Mouse (Mus musculus) neural tube, embryonic 11.5 days (tissue): ENCODE results near the gene Ms4a14. TPM values are rescaled to one million over a fixed set of nuclear protein-coding genes. Genes with fewer than 3 reads are reported as not detected.
"Not testable (repeated sequence)": the region's sequence is repeated elsewhere in the genome, so short reads cannot be mapped to it uniquely, and the experiment has no call there.

Experiments
- ATAC-seq: fragments of 200-750 bp; cut with Nextera tagmentation; 2 replicates; pipeline ENCODE4 v1.8.0; 2017; ENCODE audit warnings: moderate number of reproducible peaks, mild to moderate bottlenecking, moderate TSS enrichment, moderate library complexity; ENCODE audit not compliant: insufficient read depth, low FRiP score, low TSS enrichment
- DNase-seq: peaks from one replicate; pipeline ENCODE4 v3.0.0-alpha.2; 2015; ENCODE audit warnings: low spot score
- H3K27ac ChIP-seq: fragments of 300-500 bp; sonication (generic); 2 replicates; pipeline ENCODE4 v1.5.1; 2014; ENCODE audit warnings: low read depth, mild to moderate bottlenecking, low read length
- H3K27me3 ChIP-seq: fragments of 300-500 bp; sonication (generic); 2 replicates; pipeline ENCODE4 v1.6.1; 2014; ENCODE audit warnings: mild to moderate bottlenecking, low read length, mixed read lengths; ENCODE audit not compliant: control insufficient read depth, insufficient read depth
- H3K36me3 ChIP-seq: fragments of 300-500 bp; sonication (generic); 2 replicates; pipeline ENCODE4 v1.6.1; 2014; ENCODE audit warnings: mild to moderate bottlenecking, low read length, moderate library complexity, mixed read lengths; ENCODE audit not compliant: control insufficient read depth, insufficient read depth
- H3K4me1 ChIP-seq: fragments of 300-500 bp; sonication (generic); 2 replicates; pipeline ENCODE4 v1.6.1; 2014; ENCODE audit warnings: low read length, mixed read lengths; ENCODE audit not compliant: control insufficient read depth, insufficient read depth
- H3K4me2 ChIP-seq: fragments of 300-500 bp; sonication (generic); 2 replicates; pipeline ENCODE4 v1.6.1; 2014; ENCODE audit warnings: low read depth, mild to moderate bottlenecking, moderate library complexity
- H3K4me3 ChIP-seq: fragments of 300-500 bp; sonication (generic); 2 replicates; pipeline ENCODE4 v1.5.1; 2014; ENCODE audit warnings: low read depth, low read length
- H3K9ac ChIP-seq: fragments of 300-500 bp; sonication (generic); 2 replicates; pipeline ENCODE4 v1.6.1; 2014; ENCODE audit warnings: mild to moderate bottlenecking, low read length
- H3K9me3 ChIP-seq: fragments of 300-500 bp; sonication (generic); 2 replicates; pipeline ENCODE4 v1.6.1; 2016; ENCODE audit warnings: low read length; ENCODE audit not compliant: control insufficient read depth
- WGBS: fragments of 180-500 bp; shearing (Covaris S2); extraction: QIAGEN DNeasy Blood & Tissue Kit; methylation state at CpG from one replicate; pipeline ENCODE4 v1.1.7; 2014; 5-methylcytosine and 5-hydroxymethylcytosine counted together
- polyA plus RNA-seq: library from polyadenylated mRNA; unstranded; fragments of >200 nt; fragmentation: Nextera tagmentation; extraction: Ambion mirVana; gene quantifications from 2 replicates; pipeline ENCODE4 v1.2.1, GENCODE M21; 2014

Gene Ms4a14
- polyA plus RNA-seq, 1 experiment from 2014 or later, result not detected

- no peak overlapping the region for H3K9ac ChIP-seq
- no peaks in the 10 kb centered on the region for H3K4me1 ChIP-seq
- no peak overlapping the region for H3K4me2 ChIP-seq
- H3K9me3 ChIP-seq, result no peaks in the 10 kb centered on the region
- ATAC-seq (no peak), DNase-seq (no peak)
- H3K36me3 ChIP-seq, result no peaks in the 10 kb centered on the region
- H3K4me3 ChIP-seq, result no peak overlapping the region
- no peak overlapping the region for H3K27ac ChIP-seq
- WGBS, result 84% methylated on average over 1 of the region's 1 CpGs
- no peaks in the 10 kb centered on the region for H3K27me3 ChIP-seq
These were observed 6.9 kb upstream of the Ms4a14 start for GRCm38 (mm10) chr19:11321123-11321522.

- Histone ChIP-seq H3K9ac (no peak overlapping the region), H3K9me3 (no peaks in the 10 kb centered on the region), H3K27me3 (no peaks in the 10 kb centered on the region), H3K4me1 (no peaks in the 10 kb centered on the region), H3K4me3 (no peak overlapping the region), H3K4me2 (no peak overlapping the region), H3K27ac (no peak overlapping the region), H3K36me3 (no peaks in the 10 kb centered on the region)
- 83% methylated on average over 4 of the region's 4 CpGs for WGBS
- ATAC-seq (no peak), DNase-seq (no peak)
These were observed 2.5 kb upstream of the Ms4a14 start for GRCm38 (mm10) chr19:11316786-11317185.

- no peak for DNase-seq
- Histone ChIP-seq H3K4me1 (no peaks in the 10 kb centered on the region), H3K4me2 (no peak overlapping the region), H3K9ac (no peak overlapping the region), H3K36me3 (no peaks in the 10 kb centered on the region), H3K9me3 (no peaks in the 10 kb centered on the region), H3K4me3 (no peak overlapping the region), H3K27me3 (no peaks in the 10 kb centered on the region), H3K27ac (no peak overlapping the region)
- ATAC-seq, result no peak
These were observed 5.4 kb downstream of the Ms4a14 start for GRCm38 (mm10) chr19:11308888-11309287.

GRCm38 (mm10) chr19:11299529-11299928, 14.7 kb downstream of the Ms4a14 start:
- H3K9me3 ChIP-seq, H3K4me1 ChIP-seq, H3K9ac ChIP-seq, H3K27me3 ChIP-seq, H3K4me2 ChIP-seq, ATAC-seq, H3K27ac ChIP-seq, H3K4me3 ChIP-seq, DNase-seq, H3K36me3 ChIP-seq: not testable (repeated sequence)
- WGBS, result 47% methylated on average over 4 of the region's 4 CpGs

GRCm38 (mm10) chr19:11298939-11299338, 15.3 kb downstream of the Ms4a14 start:
- H3K27me3 ChIP-seq, result no peaks in the 10 kb centered on the region
- no peak overlapping the region for H3K4me3 ChIP-seq
- DNase-seq, result no peak
- no peak overlapping the region for H3K4me2 ChIP-seq
- H3K27ac ChIP-seq, result no peak overlapping the region
- no peak overlapping the region for H3K9ac ChIP-seq
- no peaks in the 10 kb centered on the region for H3K4me1 ChIP-seq
- no peaks in the 10 kb centered on the region for H3K36me3 ChIP-seq
- no peaks in the 10 kb centered on the region for H3K9me3 ChIP-seq
- ATAC-seq, result no peak
- 53% methylated on average over 2 of the region's 2 CpGs for WGBS

GRCm38 (mm10) chr19:11293616-11294015, 20.6 kb downstream of the Ms4a14 start:
- H3K9ac ChIP-seq, H3K36me3 ChIP-seq, H3K9me3 ChIP-seq, H3K27ac ChIP-seq, DNase-seq, ATAC-seq, H3K4me3 ChIP-seq, H3K27me3 ChIP-seq, H3K4me1 ChIP-seq, H3K4me2 ChIP-seq: not testable (repeated sequence)
- 12% methylated on average over 3 of the region's 3 CpGs for WGBS

GRCm38 (mm10) chr19:11292990-11293389, 21.3 kb downstream of the Ms4a14 start:
- H3K4me3 ChIP-seq, result peak overlapping the region; percentile 23; the same call in 1 of the 2 replicates
- no peaks in the 10 kb centered on the region for H3K4me1 ChIP-seq
- H3K9ac ChIP-seq, result no peak overlapping the region
- no peaks in the 10 kb centered on the region for H3K27me3 ChIP-seq
- H3K9me3 ChIP-seq, result no peaks in the 10 kb centered on the region
- ATAC-seq (no peak), DNase-seq (peak; percentile 21)
- WGBS, result 18% methylated on average over 12 of the region's 12 CpGs
- H3K36me3 ChIP-seq, result no peaks in the 10 kb centered on the region
- peak overlapping the region; percentile 28 for H3K4me2 ChIP-seq
- no peak overlapping the region for H3K27ac ChIP-seq

- H3K9ac ChIP-seq, result no peak within 1 kb of the TSS
- WGBS, result 90% methylated on average over 2 of the region's 2 CpGs
- no peaks in the 10 kb centered on the region for H3K9me3 ChIP-seq
These were observed 30.5 kb downstream of the Ms4a14 start, which contains the start of gene Ms4a5 for GRCm38 (mm10) chr19:11283773-11284172. Gene Ms4a5 (minus strand): TSS chr19:11283873.

GRCm38 (mm10) chr19:11280223-11280622, 34.0 kb downstream of the Ms4a14 start:
- H3K27me3 ChIP-seq, result no peaks in the 10 kb centered on the region
- WGBS, result 87% methylated on average over 3 of the region's 3 CpGs
- no peak overlapping the region for H3K9ac ChIP-seq
- H3K4me3 ChIP-seq, result no peak overlapping the region
- DNase-seq (no peak), ATAC-seq (no peak)
- no peaks in the 10 kb centered on the region for H3K9me3 ChIP-seq
- H3K27ac ChIP-seq, result no peak overlapping the region
- no peaks in the 10 kb centered on the region for H3K36me3 ChIP-seq
- no peak overlapping the region for H3K4me2 ChIP-seq
- H3K4me1 ChIP-seq, result no peaks in the 10 kb centered on the region

More at GRCm38 (mm10) chr19:11283773-11284172, 30.5 kb downstream of the Ms4a14 start, which contains the start of gene Ms4a5:
- no peaks in the 10 kb centered on the region for H3K27me3 ChIP-seq
- DNase-seq, result no peak
- no peak within 1 kb of the TSS for H3K27ac ChIP-seq
- no peak for ATAC-seq
- no peak within 1 kb of the TSS for H3K4me3 ChIP-seq
- H3K36me3 ChIP-seq, result no peaks in the 10 kb centered on the region
- no peaks in the 10 kb centered on the region for H3K4me1 ChIP-seq
- H3K4me2 ChIP-seq, result no peak within 1 kb of the TSS
